ENCODE assay signal across 10 mouse cellular contexts in the genomic region with DNA sequence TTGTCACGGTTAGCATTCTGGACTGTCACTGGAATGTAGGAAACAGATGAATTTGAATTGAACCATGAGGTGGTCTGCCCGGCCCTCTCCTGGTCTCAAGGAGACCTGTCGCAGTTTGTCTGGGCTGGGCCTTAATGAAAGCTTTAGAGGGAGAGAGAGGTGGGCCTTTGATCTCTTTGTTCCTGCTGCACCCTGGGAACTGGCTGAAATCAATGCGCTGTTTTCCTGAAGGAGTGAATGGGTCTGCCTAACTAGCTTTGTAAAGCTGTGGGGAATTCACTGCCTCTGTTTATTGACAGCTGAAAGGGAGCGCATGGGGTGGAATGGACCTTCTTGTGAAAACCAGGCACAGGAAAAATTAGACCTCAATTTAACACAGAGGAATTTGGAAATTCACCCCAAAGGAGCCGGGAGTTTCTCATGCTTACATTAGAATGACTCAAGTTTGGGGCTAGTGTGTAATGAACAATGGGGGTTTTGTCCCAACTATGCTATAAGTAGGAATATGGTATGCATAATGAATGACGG. TPM values are rescaled to one million over a fixed set of nuclear protein-coding genes. Genes with fewer than 3 reads are reported as not detected.
DNase-seq lines count a peak whose midpoint lies in the region; ATAC-seq lines count a peak whose summit lies in the region.
"Had no signal": no experiment of that assay in that cellular context is flagged by ENCODE, and none has a peak within 500 bp of the region (broad histone marks: within the 10 kb centered on the region; RNA-seq: fewer than 3 reads in every experiment).

No protein-coding gene starts in this region.

- H3K27me3 ChIP-seq in heart, embryonic 13.5 days (replicated peaks), result no peaks in the 10 kb centered on the region
- H3K27me3 ChIP-seq in forebrain, embryonic 16.5 days (replicated peaks; ENCODE audit: control insufficient read depth, insufficient read depth, low read length), result no peaks in the 10 kb centered on the region
- H3K27me3 ChIP-seq in midbrain, embryonic 13.5 days, result no peaks in the 10 kb centered on the region

- H3K9me3 ChIP-seq in heart, embryonic 13.5 days, result 0 out of 2 replicates have a peak, but pooled peaks cover 1% of the 10 kb centered on the region
- no peaks in the 10 kb centered on the region for H3K9me3 ChIP-seq in forebrain, embryonic 16.5 days (ENCODE audit: control insufficient read depth, low read length)
- H3K9me3 ChIP-seq in midbrain, embryonic 13.5 days, result no peaks in the 10 kb centered on the region

- no peak for DNase-seq in heart, adult 8-10 months (ENCODE audit: low spot score)
- peak; percentile 65 for DNase-seq in WW6 (ENCODE audit: low read depth, low spot score)
- DNase-seq in layer of hippocampus, adult 18-20 months (ENCODE audit: low spot score in 2 of 2), result no peak
- DNase-seq in thymus, adult 18-20 months, result no peak
- no peak for DNase-seq in testis, postnatal 14 days (ENCODE audit: low spot score)
- DNase-seq: adrenal gland, postnatal 25 days; kidney, postnatal 4 days had no signal

- H3K4me3 ChIP-seq in heart, embryonic 13.5 days, result no peak overlapping the region
- H3K4me3 ChIP-seq in forebrain, embryonic 16.5 days (replicated peaks; ENCODE audit: low read length), result no peak overlapping the region
- H3K4me3 ChIP-seq in midbrain, embryonic 13.5 days (replicated peaks), result no peak overlapping the region

- peak overlapping the region; percentile 33; the same call in 1 of the 2 replicates for H3K9ac ChIP-seq in heart, embryonic 13.5 days
- no peak overlapping the region for H3K9ac ChIP-seq in forebrain, embryonic 16.5 days (replicated peaks; ENCODE audit: low read depth, low read length)
- no peak overlapping the region for H3K9ac ChIP-seq in midbrain, embryonic 13.5 days (replicated peaks)

- ATAC-seq in heart, embryonic 13.5 days (ENCODE audit: extremely low read depth, insufficient number of reproducible peaks, low FRiP score, low TSS enrichment), result no peak
- ATAC-seq in forebrain, embryonic 16.5 days, result peak; percentile 88
- peak; percentile 91 for ATAC-seq in midbrain, embryonic 13.5 days

- H3K36me3 ChIP-seq in heart, embryonic 13.5 days, result peaks cover 40% of the 10 kb centered on the region
- no peaks in the 10 kb centered on the region for H3K36me3 ChIP-seq in forebrain, embryonic 16.5 days (ENCODE audit: control insufficient read depth, insufficient read depth)
- H3K36me3 ChIP-seq in midbrain, embryonic 13.5 days, result no peaks in the 10 kb centered on the region

- no peak overlapping the region for H3K4me2 ChIP-seq in heart, embryonic 13.5 days
- H3K4me2 ChIP-seq in forebrain, embryonic 16.5 days (ENCODE audit: low read length), result no peak overlapping the region
- H3K4me2 ChIP-seq in midbrain, embryonic 13.5 days (replicated peaks), result no peak overlapping the region

- H3K4me1 ChIP-seq in heart, embryonic 13.5 days, result peaks cover 75% of the 10 kb centered on the region
- peaks cover 11% of the 10 kb centered on the region for H3K4me1 ChIP-seq in forebrain, embryonic 16.5 days (replicated peaks; ENCODE audit: control insufficient read depth, insufficient read depth, low read length)
- peaks cover 62% of the 10 kb centered on the region for H3K4me1 ChIP-seq in midbrain, embryonic 13.5 days (replicated peaks)

- WGBS in heart, embryonic 13.5 days, result 58% methylated on average over 7 of the region's 7 CpGs
- 3% methylated on average over 7 of the region's 7 CpGs for WGBS in forebrain, embryonic 16.5 days
- WGBS in midbrain, embryonic 13.5 days, result 2% methylated on average over 7 of the region's 7 CpGs

- peak overlapping the region; percentile 82 for H3K27ac ChIP-seq in heart, embryonic 13.5 days (replicated peaks)
- no peak overlapping the region; the same call in none of the 2 replicates for H3K27ac ChIP-seq in forebrain, embryonic 16.5 days (ENCODE audit: low read length)
- peak overlapping the region; percentile 79 for H3K27ac ChIP-seq in midbrain, embryonic 13.5 days

RNA-seq across cellular contexts. Expression of a gene that starts 47.8 kb away (rescaled TPM):
- 202 and 217 TPM in 2 replicates for polyA plus RNA-seq in heart, embryonic 13.5 days (2015; fragmentation: Nextera tagmentation; extraction: Ambion mirVana)
- 1 to 10 TPM; 4.1 to 9.4 (median 6.5) TPM for total RNA-seq in heart, adult 8-10 months (2022)
- 38.6 and 42.3 TPM in 2 replicates for polyA plus RNA-seq in forebrain, embryonic 16.5 days (2015; fragmentation: Nextera tagmentation; extraction: Ambion mirVana)
- polyA plus RNA-seq in midbrain, embryonic 13.5 days (2015; fragmentation: Nextera tagmentation; extraction: Ambion mirVana), result 47.0 and 52.0 TPM in 2 replicates
- 10 to 100 TPM; 26.3 to 28.2 TPM for total RNA-seq in layer of hippocampus, adult 18-20 months (2021)
